Mouse (Mus musculus) urinary bladder, postnatal 10 days (tissue): Measurements from ENCODE around the gene Stat5b.

ENCODE experiments used
- DNase-seq: peaks from one replicate; pipeline ENCODE4 v3.0.0; 2022; ENCODE audit warnings: low spot score

The Stat5b gene

DNA sequence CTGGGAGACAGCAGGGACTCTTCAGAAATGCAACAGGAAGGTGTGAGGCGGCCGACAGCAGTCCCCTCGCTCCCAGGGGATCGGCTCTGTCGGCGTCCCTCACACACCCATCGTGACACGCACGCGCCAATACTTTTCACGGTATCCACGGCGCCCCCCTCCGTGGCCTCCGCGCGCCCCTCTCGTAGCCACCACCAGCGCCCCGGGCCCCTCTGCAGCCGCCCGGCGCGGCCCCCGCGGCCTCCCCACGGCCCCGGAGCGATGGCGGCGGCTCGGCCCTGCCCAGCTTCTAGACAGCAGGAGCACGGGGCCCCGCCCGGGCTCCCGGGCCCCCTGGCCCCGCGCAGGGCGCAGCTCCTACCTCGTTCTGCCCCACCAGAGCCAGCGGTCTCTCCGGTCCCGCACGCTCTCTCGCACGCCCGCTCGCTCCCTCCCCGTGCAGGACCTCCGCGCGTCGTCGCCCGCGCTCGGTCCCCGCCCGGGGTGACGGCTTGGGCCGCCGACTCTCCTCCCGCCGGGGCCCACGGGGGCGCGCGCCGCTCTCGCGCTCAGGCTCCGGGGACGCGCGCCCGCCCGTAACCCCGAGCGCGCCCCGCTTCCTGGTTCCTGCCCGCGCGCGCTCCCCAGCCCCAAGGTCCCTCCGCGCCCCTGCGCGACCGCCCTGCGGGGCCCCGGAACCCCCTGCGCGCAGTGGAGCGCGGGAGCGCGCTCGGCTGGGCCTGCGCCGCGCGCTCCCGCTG is at the start of gene Stat5b:
Gene Stat5b, minus strand, starts transcription at position 687 of the 740 bp plus-strand sequence.
- no peak for DNase-seq

GRCm38 (mm10) chr11:100898441-100899199 is 48.1 kb upstream of the Stat5b start:
- no peak for DNase-seq

GRCm38 (mm10) chr11:100897294-100898231 is 47.0 kb upstream of the Stat5b start:
- no peak for DNase-seq

GRCm38 (mm10) chr11:100896078-100896477 is 45.6 kb upstream of the Stat5b start:
- DNase-seq: no peak

GRCm38 (mm10) chr11:100894146-100894918 is 43.8 kb upstream of the Stat5b start:
- no peak for DNase-seq

DNA sequence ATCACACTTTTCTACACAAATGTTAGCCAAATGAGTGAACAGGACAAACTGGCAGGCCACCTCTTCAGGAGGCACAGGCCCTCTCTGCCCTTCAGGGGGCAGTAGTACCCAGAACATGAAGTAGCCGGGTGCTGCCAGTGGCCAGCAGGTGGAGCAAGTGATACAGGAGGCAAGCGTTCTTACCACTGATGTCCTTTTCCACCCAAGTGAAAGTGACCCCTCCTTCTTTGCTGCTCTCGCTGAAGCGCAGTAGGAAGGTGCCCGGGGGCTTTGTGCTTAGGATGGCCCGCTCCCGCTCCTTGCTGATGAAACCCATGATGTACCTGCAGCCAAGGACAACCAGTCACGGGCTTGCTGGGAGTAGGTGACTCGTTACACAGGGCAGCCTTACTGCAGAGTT is 43.0 kb upstream of the Stat5b start:
- DNase-seq: peak; percentile 61

DNA sequence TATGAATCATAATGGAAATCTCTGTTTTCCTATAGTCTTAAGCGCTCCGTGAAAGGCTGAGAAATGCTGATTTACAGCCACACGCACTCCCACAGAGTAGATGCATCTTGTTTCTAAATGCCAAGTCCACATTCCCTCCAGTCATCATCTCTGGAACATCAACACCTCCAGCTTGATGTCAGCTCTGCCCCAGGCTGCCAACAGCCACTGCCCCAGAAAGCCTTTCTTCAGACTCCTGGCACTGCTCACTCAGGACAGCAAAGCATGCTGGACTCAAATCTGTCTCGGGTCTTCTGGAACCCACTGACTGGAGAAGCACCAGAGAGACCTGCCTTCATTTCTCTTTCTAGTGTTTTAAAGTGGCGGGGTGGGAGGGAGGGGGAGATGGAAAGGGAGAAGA is 41.9 kb upstream of the Stat5b start:
- DNase-seq: no peak

- no peak for DNase-seq
Measured at GRCm38 (mm10) chr11:100891256-100892123, 41.0 kb upstream of the Stat5b start.

- DNase-seq: no peak
Measured at GRCm38 (mm10) chr11:100890481-100890880, 40.0 kb upstream of the Stat5b start.

DNA sequence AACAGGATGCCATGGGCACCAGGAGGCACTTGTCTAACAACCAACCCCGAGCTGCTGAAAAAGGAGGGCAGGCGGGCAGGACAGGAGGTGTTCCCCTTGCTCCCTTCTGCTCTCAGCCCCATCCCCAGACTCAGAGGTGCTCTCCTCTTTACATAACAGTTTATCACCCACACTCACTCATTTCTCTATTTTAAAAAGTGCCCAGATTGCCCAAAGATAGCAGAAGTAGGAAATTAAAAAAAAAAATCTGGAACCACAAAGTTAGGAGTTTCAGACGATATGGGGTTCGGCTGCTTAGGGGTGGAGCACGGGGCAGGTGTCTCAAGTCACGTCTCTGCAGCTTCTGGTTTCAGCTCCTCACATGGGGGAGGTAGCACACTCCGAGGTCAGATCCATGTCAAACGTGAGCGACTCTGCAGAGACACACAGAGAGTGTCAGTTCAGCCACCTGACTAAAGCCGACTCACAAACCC is 37.9 kb upstream of the Stat5b start:
- DNase-seq: no peak

DNA sequence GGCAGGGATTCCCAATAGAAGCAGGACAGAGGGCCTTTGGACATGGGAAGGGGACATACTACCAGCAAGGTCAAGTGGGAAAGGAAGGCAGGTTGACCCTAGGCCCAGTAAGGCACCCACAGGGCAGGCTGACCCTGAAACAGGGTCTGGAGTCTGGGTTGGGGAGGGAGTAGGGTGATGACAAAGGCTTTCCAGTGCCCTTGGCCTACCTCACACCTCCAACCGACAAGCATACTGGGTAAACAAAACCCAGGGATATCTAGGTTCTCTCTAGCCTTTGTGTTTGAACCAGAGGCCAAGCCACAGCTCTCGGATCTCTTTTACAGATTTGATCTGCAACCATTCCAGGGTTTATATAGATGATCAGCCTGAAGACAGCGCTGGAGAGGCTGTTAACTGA is 37.2 kb upstream of the Stat5b start:
- no peak for DNase-seq

DNA sequence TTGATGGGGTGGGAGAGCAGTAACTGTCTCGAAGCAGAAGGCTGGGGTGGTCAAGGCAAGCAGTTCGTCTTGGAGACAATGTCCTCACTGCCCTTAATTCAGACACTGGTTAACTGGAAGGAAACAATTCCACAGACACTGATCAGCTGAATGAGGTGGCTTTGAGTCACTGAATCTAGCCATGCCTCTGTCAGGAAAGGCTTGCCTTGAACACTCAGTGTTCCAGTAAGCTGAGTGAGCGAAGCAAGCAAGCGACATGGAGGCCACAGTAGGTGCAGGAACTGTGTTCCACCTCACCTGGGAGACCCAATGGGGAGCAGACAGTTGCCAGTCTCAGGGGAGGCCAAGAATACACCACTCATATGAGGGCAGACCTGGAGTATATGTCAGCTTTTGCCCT is 36.7 kb upstream of the Stat5b start:
- DNase-seq: no peak

GRCm38 (mm10) chr11:100886188-100886740 is 35.7 kb upstream of the Stat5b start:
- DNase-seq: no peak

DNA sequence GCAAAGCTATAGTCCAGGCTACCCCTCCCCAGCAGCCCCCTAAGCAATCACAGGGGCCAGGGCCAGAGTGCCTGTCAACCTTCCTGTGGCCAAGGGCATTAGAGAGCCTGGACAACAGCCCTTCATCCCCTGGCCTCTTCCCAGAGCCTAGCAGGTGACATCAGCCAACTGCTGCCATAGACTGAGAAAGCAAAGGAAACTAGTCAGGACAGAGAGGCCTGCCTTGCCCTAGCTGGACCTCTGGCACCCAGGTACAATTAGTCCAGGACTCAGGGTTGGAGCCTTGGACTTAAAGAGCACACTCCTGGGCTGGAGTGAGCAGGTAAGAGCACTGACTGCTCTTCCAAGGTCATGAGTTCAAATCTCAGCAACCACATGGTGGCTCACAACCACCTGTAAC is 34.9 kb upstream of the Stat5b start:
- no peak for DNase-seq

- DNase-seq: no peak
Measured at GRCm38 (mm10) chr11:100883640-100884039, 33.1 kb upstream of the Stat5b start.

DNA sequence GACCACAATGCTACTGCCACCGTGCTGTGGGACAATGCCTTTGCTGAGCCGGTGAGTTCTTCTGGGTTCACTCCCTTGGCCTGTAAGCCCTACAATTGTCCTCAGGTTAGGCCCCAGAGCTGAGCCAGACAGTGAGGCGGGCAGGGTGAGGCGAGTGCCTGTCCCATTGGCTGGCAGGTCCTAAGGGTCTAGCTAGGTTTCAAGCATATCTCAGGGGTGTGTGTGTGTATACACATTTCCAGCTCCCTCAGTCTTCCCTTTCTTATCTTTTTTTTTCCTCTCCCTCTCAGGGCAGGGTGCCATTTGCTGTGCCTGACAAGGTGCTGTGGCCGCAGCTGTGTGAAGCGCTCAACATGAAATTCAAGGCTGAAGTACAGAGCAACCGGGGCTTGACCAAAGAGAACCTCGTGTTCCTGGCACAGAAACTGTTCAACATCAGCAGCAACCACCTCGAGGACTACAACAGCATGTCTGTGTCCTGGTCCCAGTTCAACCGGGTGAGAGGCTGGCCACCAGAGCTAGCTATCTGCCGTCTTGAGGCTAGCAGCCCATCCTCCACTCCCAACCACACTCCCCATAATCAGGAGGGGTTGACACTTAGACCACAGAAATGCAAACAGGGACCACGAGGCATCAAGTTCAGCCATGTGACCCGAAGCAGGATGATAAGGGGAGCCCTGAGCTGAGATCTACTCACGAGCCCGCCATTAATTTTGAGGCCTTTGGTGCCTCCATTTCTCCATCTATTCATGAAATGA is 29.0 kb upstream of the Stat5b start:
- DNase-seq: no peak

GRCm38 (mm10) chr11:100875761-100876160 is 25.2 kb upstream of the Stat5b start:
- DNase-seq: no peak

DNA sequence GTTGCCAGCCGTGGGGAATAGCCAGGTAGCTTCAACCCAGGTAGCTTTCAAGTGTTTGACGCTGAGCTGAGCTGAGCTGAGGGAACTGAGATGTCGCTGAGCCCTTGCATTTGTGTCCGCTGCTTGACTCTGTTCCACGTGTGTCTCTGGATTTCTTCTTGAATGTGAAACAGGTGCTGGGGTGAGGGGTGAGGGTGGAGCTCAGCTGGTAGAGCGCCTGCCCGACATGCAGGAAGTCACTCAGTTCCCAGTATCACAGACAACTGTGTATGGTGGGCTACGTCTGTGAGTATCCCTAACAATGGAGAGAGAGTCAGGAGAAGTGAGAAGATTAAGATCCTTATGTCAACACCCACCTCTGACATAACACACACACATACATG is 20.4 kb upstream of the Stat5b start:
- no peak for DNase-seq

- DNase-seq: no peak
Measured at GRCm38 (mm10) chr11:100870256-100870967, 19.9 kb upstream of the Stat5b start.
